Mouse (Mus musculus) limb, embryonic 11.5 days (tissue): ENCODE measurements around the gene Nub1. TPM values are rescaled to one million over a fixed set of nuclear protein-coding genes. Genes with fewer than 3 reads are reported as not detected.

Source experiments
- ATAC-seq: fragments of 200-750 bp; cut with Nextera tagmentation; 2 replicates; pipeline ENCODE4 v1.8.0; 2017; ENCODE audit warnings: low read depth; ENCODE audit not compliant: insufficient number of reproducible peaks, low FRiP score, low TSS enrichment
- DNase-seq: peaks from one replicate; pipeline ENCODE4 v3.0.0-alpha.2; 2015; ENCODE audit warnings: low spot score
- H3K27ac ChIP-seq: fragments of 300-500 bp; sonication (generic); replicated peaks from 2 replicates; pipeline ENCODE4 v1.5.1; 2014; ENCODE audit warnings: low read depth, mild to moderate bottlenecking, low read length
- H3K27me3 ChIP-seq: fragments of 300-500 bp; sonication (generic); 2 replicates; pipeline ENCODE4 v1.6.1; 2014; ENCODE audit warnings: mild to moderate bottlenecking, low read length, mixed read lengths; ENCODE audit not compliant: control insufficient read depth, insufficient read depth
- H3K36me3 ChIP-seq: fragments of 300-500 bp; sonication (generic); 2 replicates; pipeline ENCODE4 v1.6.1; 2014; ENCODE audit warnings: mild to moderate bottlenecking, low read length, moderate library complexity, mixed read lengths; ENCODE audit not compliant: control insufficient read depth, insufficient read depth
- H3K4me1 ChIP-seq: fragments of 300-500 bp; sonication (generic); 2 replicates; pipeline ENCODE4 v1.6.1; 2014; ENCODE audit warnings: low read length, mixed read lengths; ENCODE audit not compliant: control insufficient read depth, insufficient read depth
- H3K4me2 ChIP-seq: fragments of 300-500 bp; sonication (generic); 2 replicates; pipeline ENCODE4 v1.6.1; 2014; ENCODE audit warnings: low read depth, mild to moderate bottlenecking, moderate library complexity; ENCODE audit not compliant: severe bottlenecking
- H3K4me3 ChIP-seq: fragments of 300-500 bp; sonication (generic); 2 replicates; pipeline ENCODE4 v1.5.1; 2014; ENCODE audit warnings: low read depth, low read length
- H3K9ac ChIP-seq: fragments of 300-500 bp; sonication (generic); 2 replicates; pipeline ENCODE4 v1.6.1; 2014; ENCODE audit warnings: mild to moderate bottlenecking, low read length
- H3K9me3 ChIP-seq: fragments of 300-500 bp; sonication (generic); 2 replicates; pipeline ENCODE4 v1.6.1; 2016; ENCODE audit warnings: low read length; ENCODE audit not compliant: control insufficient read depth
- WGBS: fragments of 180-500 bp; shearing (Covaris S2); extraction: QIAGEN DNeasy Blood & Tissue Kit; methylation state at CpG from one replicate; pipeline ENCODE4 v1.1.7; 2014; 5-methylcytosine and 5-hydroxymethylcytosine counted together
- polyA plus RNA-seq: library from polyadenylated mRNA; unstranded; fragments of >200 nt; fragmentation: Nextera tagmentation; extraction: Ambion mirVana; gene quantifications from 2 replicates; pipeline ENCODE4 v1.2.1, GENCODE M21; 2014

Gene Nub1
- polyA plus RNA-seq, 1 experiment from 2014 or later = 32.2 TPM

DNA sequence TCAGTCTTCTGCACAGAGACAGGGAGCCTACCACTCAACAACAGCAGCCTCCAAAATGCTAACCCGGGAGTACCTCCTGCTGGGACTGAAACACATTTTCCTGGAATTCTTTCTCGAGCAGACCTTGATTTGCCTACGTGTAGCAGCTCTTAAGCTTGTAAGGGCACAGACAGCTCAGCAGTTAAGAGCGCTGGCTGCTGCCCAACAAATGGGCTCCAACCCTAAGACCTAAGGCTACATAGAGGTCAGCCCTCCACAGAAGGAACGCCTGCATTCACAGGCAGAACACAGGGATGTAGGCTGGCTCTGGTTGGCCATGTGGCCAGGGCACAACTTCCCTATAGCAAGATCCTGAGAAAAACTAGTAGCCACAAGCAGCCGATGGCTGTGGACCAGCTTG lies 40.6 kb downstream of the Nub1 start:
- H3K4me1 ChIP-seq = peaks cover 16% of the 10 kb centered on the region
- WGBS = 66% methylated on average over 6 of the region's 6 CpGs
- no peak overlapping the region for H3K4me2 ChIP-seq
- no peak overlapping the region for H3K4me3 ChIP-seq
- no peaks in the 10 kb centered on the region for H3K27me3 ChIP-seq
- no peak for DNase-seq
- 0 out of 2 replicates have a peak, but pooled peaks cover 2% of the 10 kb centered on the region for H3K36me3 ChIP-seq
- no peak overlapping the region for H3K27ac ChIP-seq
- H3K9ac ChIP-seq = no peak overlapping the region
- no peaks in the 10 kb centered on the region for H3K9me3 ChIP-seq
- ATAC-seq = no peak

DNA sequence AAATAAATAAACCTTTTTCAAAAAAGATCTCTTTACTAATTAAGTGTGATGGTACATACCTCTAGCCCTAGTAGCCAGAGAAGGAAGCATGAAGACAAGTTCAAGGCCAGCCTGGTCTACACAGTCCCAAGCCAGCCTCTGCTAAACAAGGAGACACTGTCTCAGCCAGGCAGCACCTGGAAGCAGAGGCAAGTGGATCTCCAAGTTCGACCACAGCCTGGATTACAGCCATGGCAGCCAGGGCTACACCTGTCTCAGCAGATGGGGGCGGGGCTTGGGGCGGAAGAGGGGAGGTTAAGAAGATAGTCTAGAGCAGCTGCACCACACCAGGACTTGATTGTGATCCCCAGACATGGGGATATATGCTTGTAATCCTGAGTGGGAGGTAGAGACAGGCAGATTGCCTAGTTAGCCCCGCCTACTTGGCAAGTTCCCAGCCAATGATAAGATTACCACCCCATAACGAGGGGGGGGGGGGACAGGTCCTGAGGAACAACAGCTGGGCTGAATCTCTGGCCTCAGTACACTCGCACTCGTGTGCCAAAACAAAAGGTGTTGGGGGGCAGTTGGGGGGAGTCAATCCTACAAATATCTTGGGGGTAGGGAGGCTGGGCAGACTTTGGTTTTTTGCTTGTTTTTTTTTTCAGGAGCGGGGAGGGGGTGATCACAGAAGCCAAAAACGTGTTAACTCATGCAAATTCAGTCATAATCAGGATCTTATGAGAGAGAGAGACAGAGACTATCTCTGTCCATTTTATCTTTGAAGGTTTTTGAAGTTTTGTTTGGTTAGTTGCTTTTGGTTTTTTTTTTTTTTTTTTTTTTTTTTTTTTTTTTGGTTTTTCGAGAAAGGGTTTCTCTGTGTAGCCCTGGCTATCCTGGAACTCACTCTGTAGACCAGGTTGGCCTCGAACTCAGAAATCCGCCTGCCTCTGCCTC lies 41.8 kb downstream of the Nub1 start:
- Histone ChIP-seq H3K4me3 (no peak overlapping the region), H3K27me3 (no peaks in the 10 kb centered on the region), H3K27ac (no peak overlapping the region), H3K9ac (no peak overlapping the region), H3K9me3 (no peaks in the 10 kb centered on the region), H3K4me1 (peaks cover 28% of the 10 kb centered on the region), H3K36me3 (no peaks in the 10 kb centered on the region), H3K4me2 (no peak overlapping the region)
- 72% methylated on average over 12 of the region's 12 CpGs for WGBS
- no peak for DNase-seq
- ATAC-seq = no peak

DNA sequence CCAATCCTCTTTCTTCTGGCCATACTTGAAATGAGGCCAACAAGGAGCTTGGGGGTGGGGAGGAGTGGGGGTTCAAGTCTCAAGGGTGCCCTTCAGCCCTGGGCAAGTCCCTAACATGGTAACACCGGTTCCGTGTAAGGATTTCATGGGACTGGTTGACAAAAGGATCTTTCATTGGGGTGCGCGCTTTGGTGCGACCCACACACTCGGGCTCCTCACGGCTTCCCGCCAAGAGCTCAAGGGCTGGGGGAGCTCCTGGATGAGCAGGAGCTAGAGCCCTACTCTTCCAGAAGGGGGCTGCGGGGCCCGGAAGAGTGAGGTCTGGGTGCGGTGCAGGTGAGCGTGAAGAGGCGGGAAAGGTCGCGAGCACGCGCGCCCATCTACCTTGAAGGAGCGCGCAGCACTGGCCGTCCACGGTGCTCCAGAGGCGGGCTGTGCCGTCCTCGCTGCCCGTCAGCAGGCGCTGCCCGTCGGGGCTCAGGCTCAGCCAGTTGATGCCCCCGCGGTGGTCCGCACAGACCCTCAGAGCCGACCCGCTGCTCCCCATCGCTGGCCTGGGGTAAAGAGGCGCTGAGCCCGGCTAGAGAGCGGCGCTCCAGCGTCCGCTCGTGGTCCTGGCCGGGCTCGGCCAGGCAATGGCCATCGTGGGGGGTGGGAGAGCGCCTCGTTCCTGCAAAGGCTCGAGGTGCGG lies 44.6 kb downstream of the Nub1 start:
- H3K27ac ChIP-seq = peak overlapping the region; percentile 38; the same call in 1 of the 2 replicates
- no peaks in the 10 kb centered on the region for H3K9me3 ChIP-seq
- H3K4me2 ChIP-seq = peak overlapping the region; percentile 92
- H3K9ac ChIP-seq = peak overlapping the region; percentile 93
- DNase-seq (no peak), ATAC-seq (no peak)
- H3K4me1 ChIP-seq = peaks cover 25% of the 10 kb centered on the region
- H3K36me3 ChIP-seq = no peaks in the 10 kb centered on the region
- no peaks in the 10 kb centered on the region for H3K27me3 ChIP-seq
- 2% methylated on average over 49 of the region's 49 CpGs for WGBS
- H3K4me3 ChIP-seq = peak overlapping the region; percentile 76

DNA sequence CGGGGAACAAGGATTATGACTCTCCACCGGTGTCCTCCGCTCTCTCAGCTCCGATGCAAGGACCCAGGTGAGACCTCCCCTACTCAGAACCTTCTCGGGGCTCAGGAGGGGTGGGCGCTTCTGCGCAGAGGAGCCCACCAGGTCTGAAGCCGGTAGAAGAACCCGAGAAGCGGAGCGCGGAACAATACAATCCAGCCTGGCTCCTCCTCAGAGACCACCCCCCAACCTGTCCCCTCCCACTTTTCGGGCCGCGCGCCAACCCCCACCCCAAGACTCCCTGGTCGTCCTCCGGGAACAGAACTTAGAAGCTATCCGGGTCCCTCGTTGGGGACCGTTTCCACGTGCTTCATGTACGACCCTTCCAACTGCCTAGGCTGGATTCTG lies 45.1 kb downstream of the Nub1 start, which contains the start of gene Wdr86:
TSS of gene Wdr86 (minus strand) at position 240 of the 384 bp plus-strand sequence.
- H3K4me3 ChIP-seq = peak within 1 kb of the TSS; percentile 76
- H3K4me1 ChIP-seq = peaks cover 22% of the 10 kb centered on the region
- H3K27ac ChIP-seq = peak within 1 kb of the TSS; percentile 38; the same call in 1 of the 2 replicates
- ATAC-seq (peak; percentile 75), DNase-seq (peak; percentile 79)
- H3K36me3 ChIP-seq = no peaks in the 10 kb centered on the region
- no peaks in the 10 kb centered on the region for H3K27me3 ChIP-seq
- peak within 1 kb of the TSS; percentile 93 for H3K9ac ChIP-seq
- WGBS = under 1% methylated on average over 23 of the region's 23 CpGs
- no peaks in the 10 kb centered on the region for H3K9me3 ChIP-seq
- peak within 1 kb of the TSS; percentile 92 for H3K4me2 ChIP-seq

DNA sequence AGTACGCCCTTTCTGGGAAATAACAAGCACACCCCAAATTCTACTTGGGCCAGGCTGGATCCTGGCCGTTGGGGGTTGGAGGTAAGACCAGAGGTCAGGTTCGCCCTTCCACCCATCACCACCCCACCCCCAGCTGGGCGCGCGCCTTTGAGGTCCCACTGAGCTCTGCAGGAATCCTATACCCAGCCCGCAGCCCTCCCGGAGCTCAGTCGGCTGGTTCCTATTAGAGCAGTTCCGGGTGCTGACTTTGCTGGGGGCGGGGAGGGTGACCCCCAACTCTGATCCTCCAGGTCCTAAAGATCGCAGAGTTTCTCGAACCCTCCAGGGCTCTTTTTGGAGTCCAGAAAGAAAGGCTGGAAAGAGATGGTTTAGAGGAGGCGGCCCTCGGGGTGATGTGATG lies 45.7 kb downstream of the Nub1 start:
- no peaks in the 10 kb centered on the region for H3K27me3 ChIP-seq
- H3K4me2 ChIP-seq = peak overlapping the region; percentile 92
- no peaks in the 10 kb centered on the region for H3K36me3 ChIP-seq
- 1% methylated on average over 15 of the region's 15 CpGs for WGBS
- DNase-seq = peak; percentile 74
- H3K27ac ChIP-seq = no peak overlapping the region; the same call in 1 of the 2 replicates
- peak overlapping the region; percentile 76 for H3K4me3 ChIP-seq
- no peaks in the 10 kb centered on the region for H3K9me3 ChIP-seq
- peaks cover 22% of the 10 kb centered on the region for H3K4me1 ChIP-seq
- peak; percentile 41 for ATAC-seq
- peak overlapping the region; percentile 93 for H3K9ac ChIP-seq

DNA sequence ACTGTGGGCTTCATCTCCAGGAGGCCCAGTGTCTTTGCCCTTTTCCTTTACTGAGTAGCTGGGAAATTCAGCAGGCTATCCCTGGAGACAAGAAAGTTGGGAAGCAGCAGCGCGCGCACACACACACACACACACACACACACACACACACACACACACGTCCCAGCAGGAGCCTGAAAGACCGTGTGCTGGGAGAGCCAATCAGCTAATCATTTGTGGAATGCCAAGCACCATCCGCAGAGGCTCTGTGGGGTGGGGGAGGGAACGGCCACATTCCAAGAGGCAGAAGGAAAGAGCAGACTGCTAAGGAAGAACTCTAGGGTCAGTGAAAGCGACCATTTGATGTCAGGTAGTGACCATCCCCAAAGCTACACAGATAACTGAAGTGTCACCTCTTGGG lies 47.8 kb downstream of the Nub1 start:
- Histone ChIP-seq H3K9ac (no peak overlapping the region), H3K4me2 (no peak overlapping the region), H3K36me3 (no peaks in the 10 kb centered on the region), H3K4me1 (peaks cover 22% of the 10 kb centered on the region), H3K27me3 (no peaks in the 10 kb centered on the region), H3K27ac (no peak overlapping the region), H3K9me3 (no peaks in the 10 kb centered on the region), H3K4me3 (no peak overlapping the region)
- 5% methylated on average over 8 of the region's 8 CpGs for WGBS
- peak; percentile 68 for DNase-seq
- peak; percentile 58; the same call in 1 of the 2 replicates for ATAC-seq

DNA sequence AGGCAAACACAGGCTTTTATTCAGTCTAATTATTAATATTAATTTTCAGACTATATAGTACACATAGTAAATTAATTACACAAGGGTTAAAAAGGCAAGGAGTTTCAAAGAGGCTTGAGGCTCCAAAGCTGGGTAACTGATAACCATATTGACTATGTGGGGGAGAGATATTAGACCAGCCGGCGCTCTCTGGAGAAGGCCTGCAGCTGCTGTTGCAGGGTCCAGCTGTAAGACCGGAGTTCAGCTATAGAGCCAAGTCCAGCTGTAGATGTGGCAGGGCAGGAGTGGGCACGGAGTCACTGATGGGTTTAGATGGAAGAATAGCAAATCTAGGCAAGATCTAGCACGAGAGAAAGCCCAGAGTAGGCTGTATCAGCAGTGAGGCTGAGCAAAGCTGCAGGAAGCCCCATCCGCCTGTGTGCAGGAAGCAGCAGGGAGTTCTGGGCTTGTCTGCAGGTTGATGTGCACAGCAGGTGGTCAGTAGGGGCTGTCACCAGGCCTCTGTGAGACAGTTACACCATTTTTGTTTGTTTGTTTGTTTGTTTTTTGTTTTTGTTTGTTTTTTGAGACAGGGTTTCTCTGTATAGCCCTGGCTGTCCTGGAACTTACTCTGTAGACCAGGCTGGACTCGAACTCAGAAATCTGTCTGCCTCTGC lies 48.6 kb downstream of the Nub1 start:
- no peaks in the 10 kb centered on the region for H3K9me3 ChIP-seq
- DNase-seq (no peak), ATAC-seq (no peak)
- WGBS = 74% methylated on average over 7 of the region's 7 CpGs
- H3K27ac ChIP-seq = 0 out of 2 replicates have a peak overlapping the region, but pooled peaks have one; percentile 30
- H3K4me3 ChIP-seq = no peak overlapping the region
- H3K4me1 ChIP-seq = peaks cover 22% of the 10 kb centered on the region
- H3K27me3 ChIP-seq = no peaks in the 10 kb centered on the region
- no peak overlapping the region for H3K9ac ChIP-seq
- H3K4me2 ChIP-seq = no peak overlapping the region
- no peaks in the 10 kb centered on the region for H3K36me3 ChIP-seq

DNA sequence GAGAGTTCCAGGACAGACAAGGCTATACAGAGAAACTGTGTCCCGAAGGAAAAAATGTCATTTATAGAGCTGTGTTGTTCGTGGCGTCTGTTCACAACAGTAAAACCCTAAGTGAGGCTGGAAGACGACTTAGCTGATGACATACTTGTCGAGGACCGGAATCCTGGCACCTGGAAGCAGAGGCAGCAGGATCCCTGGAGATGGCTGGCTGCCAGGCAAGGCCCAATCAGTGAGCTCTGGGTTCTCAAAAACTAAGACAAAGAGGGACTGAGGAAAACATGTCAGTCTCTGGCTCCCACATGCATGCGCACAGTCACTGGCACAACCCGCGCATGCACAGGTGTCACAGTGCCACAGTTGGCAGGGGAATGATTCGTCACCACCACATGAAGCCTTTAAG lies 52.3 kb downstream of the Nub1 start:
- H3K4me1 ChIP-seq = peaks cover 9% of the 10 kb centered on the region
- H3K36me3 ChIP-seq = no peaks in the 10 kb centered on the region
- no peak overlapping the region for H3K4me2 ChIP-seq
- 92% methylated on average over 10 of the region's 10 CpGs for WGBS
- no peaks in the 10 kb centered on the region for H3K27me3 ChIP-seq
- no peak overlapping the region for H3K27ac ChIP-seq
- no peak overlapping the region for H3K9ac ChIP-seq
- no peak for ATAC-seq
- DNase-seq = no peak
- no peak overlapping the region for H3K4me3 ChIP-seq
- H3K9me3 ChIP-seq = no peaks in the 10 kb centered on the region
